In the genomic region with DNA sequence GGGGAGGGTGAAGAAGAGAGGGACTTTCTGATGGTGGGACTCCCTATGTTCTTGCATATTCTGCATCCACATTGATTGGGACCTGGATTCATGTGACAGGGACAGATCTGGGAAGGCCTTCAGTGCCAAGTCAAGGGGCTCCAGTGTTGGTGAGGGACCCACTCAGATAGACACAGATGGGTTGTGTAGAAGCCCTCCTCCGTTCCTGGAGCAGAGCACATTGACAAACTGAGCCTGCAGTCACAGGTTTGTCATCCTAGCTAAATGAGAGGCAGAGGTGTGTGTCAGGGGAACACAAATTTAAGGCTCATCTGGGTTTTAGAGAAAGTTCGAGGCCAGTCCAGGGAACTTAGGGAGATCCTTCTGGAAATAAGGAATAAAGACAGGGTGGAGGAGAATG, we compare ENCODE assay signal across 11 mouse cellular contexts.
"Had no signal": no experiment of that assay in that cellular context is flagged by ENCODE, and none has a peak within 500 bp of the region (broad histone marks: within the 10 kb centered on the region; RNA-seq: fewer than 3 reads in every experiment).

No protein-coding gene starts in this region.

- DNase-seq: kidney, adult 2 months; kidney, postnatal 25 days; liver; lung, adult 18-20 months; lung, postnatal 10 days; lung, postnatal 36 days; right cerebral cortex, postnatal 14 days; right cerebral cortex, postnatal 4 days; thymus, adult 2 months; thymus, postnatal 14 days; thymus, postnatal 4 days had no signal
